Mouse (Mus musculus): ENCODE measurements around the gene Snx8.

Gene Snx8

GRCm38 (mm10) chr5:140346050-140346449 lies 43.0 kb downstream of the Snx8 start:
- no peak for DNase-seq (ENCODE audit: low spot score in 2 of 2)

- no peak for DNase-seq (ENCODE audit: low spot score in 2 of 2)
Observed at GRCm38 (mm10) chr5:140345244-140345643, 43.8 kb downstream of the Snx8 start.

- DNase-seq (ENCODE audit: low spot score in 2 of 2): no peak
Observed at GRCm38 (mm10) chr5:140342880-140343279, 46.2 kb downstream of the Snx8 start.

- DNase-seq (ENCODE audit: low spot score in 2 of 2): no peak
Observed at GRCm38 (mm10) chr5:140339836-140340235, 49.2 kb downstream of the Snx8 start.

- DNase-seq (ENCODE audit: low spot score in 2 of 2): no peak
Observed at GRCm38 (mm10) chr5:140338779-140339178, 50.3 kb downstream of the Snx8 start.

DNA sequence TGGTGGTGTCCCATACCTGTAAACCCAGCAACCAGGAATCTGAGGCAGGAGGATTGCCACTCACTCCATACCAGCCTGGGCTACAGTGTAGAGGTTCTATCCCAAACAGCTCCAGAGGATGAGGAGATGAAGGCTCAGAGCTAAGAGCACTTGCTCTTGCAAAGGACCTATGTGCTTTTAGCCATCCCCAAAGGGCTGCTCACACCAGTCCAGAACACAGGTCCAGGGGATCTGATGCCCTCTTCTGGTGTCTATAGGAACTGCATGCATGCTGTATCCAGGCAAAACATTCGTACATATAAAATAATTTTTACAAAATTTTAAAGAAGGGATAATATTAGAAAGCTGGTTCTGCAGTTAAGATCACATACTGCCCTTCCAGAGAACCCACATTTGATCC lies 52.4 kb downstream of the Snx8 start:
- DNase-seq (ENCODE audit: low spot score in 2 of 2): peak in 1 of 2 experiments; percentile 42

DNA sequence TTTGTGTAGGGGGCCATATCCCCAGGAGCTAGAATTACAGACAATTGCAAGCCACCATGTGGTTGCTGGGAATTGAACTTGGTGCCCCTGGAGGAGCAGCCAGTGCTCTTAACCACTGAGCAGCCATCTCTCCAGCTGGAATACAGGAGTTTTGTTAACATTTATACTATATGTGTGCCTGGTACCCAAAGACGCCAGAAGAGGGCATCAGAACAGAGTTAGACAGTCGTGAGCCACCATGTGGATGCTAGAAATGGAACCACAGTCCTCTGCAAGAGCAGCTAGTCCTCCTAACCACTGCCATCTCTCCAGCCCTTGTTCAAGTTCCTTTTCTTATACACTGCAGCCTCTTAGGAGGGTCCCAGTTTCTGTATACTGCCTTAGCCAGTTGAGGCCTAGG lies 55.4 kb downstream of the Snx8 start:
- no peak for DNase-seq (ENCODE audit: low spot score in 2 of 2)

- DNase-seq (ENCODE audit: low spot score in 2 of 2): no peak
Observed at GRCm38 (mm10) chr5:140332519-140332918, 56.5 kb downstream of the Snx8 start.

GRCm38 (mm10) chr5:140331615-140332512 lies 57.2 kb downstream of the Snx8 start, which contains the start of gene Mrm2:
TSS of gene Mrm2 (minus strand) at chr5:140331898.
- peak; percentile 84 to 85 for DNase-seq (ENCODE audit: low spot score in 2 of 2)

GRCm38 (mm10) chr5:140324058-140324457 lies 65.0 kb downstream of the Snx8 start:
- no peak for DNase-seq (ENCODE audit: low spot score in 2 of 2)

GRCm38 (mm10) chr5:140321756-140322575 lies 67.1 kb downstream of the Snx8 start:
- no peak for DNase-seq (ENCODE audit: low spot score in 2 of 2)

GRCm38 (mm10) chr5:140321042-140321755 lies 67.9 kb downstream of the Snx8 start, which contains the start of the genes Mad1l1 and Nudt1:
TSS of gene Mad1l1 (minus strand) at chr5:140321552.
TSS of gene Nudt1 (plus strand) at chr5:140321656.
- peak; percentile 95 to 96 for DNase-seq (ENCODE audit: low spot score in 2 of 2)

GRCm38 (mm10) chr5:140316716-140317115 lies 72.3 kb downstream of the Snx8 start:
- DNase-seq (ENCODE audit: low spot score in 2 of 2): no peak

GRCm38 (mm10) chr5:140307602-140308001 lies 81.5 kb downstream of the Snx8 start:
- DNase-seq (ENCODE audit: low spot score in 2 of 2): no peak

DNA sequence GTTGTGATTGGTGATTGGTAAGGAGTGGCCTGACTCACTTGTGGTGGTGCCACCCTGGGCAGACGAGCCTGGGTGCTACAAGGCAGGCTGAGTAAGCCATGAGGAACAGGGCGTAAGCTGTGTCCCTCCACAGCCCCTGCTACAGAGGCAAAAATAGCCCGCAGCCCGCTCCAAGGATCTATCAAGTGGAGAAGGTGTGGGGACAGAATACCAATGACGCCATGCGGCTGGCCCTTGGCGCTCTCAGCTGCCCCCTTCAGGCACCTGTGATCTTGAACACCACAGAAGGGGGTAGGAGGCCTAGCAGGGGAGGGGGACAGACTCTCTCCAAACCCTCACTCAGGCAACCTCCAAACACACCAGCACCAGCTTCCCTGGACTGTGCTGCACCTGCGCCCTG lies 83.0 kb downstream of the Snx8 start:
- DNase-seq (ENCODE audit: low spot score in 2 of 2): peak; percentile 39 to 52

DNA sequence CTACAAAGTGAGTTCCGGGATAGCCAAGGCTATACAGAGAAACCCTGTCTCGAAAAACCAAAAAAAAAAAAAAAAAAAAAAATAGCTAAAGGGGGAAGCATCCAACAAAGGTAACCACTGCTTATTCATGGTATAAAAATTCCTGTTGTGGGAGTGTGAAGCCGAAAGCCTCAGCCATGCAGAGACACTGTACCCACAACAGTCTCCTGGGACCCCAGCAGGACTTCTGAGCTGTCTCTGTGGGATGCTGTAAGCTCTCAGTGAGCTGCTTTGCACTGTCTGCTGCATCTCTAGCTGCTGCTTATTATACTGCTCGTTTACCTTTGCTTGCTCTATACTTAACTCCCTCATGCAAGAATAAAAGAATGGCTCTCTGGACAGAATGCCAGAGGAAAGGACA lies 90.8 kb downstream of the Snx8 start:
- DNase-seq (ENCODE audit: low spot score in 2 of 2): no peak

- peak; percentile 72 to 76 for DNase-seq (ENCODE audit: low spot score in 2 of 2)
Observed at GRCm38 (mm10) chr5:140292152-140292551, 96.9 kb downstream of the Snx8 start.

Measured in right cerebral cortex, postnatal 10 days (tissue).